Mouse (Mus musculus) layer of hippocampus, adult 2 months (tissue): Measurements from ENCODE around the gene Pigt. TPM values are rescaled to one million over a fixed set of nuclear protein-coding genes. Genes with fewer than 3 reads are reported as not detected.

Experiments
- DNase-seq, 2 experiments: peaks; one replicate each; pipeline ENCODE4 v3.0.0; 2022; ENCODE audit warnings: low spot score in 2 of 2
- H3K27ac ChIP-seq: fragments of 200-600 bp; 2 replicates; pipeline ENCODE4 v1.8.1; 2022
- H3K4me3 ChIP-seq: fragments of 200-600 bp; 2 replicates; pipeline ENCODE4 v1.8.1; 2022; ENCODE audit warnings: mild to moderate bottlenecking
- CTCF ChIP-seq: fragments of 200-600 bp; conservative IDR thresholded peaks from 2 replicates; pipeline ENCODE4 v1.8.1; 2022; ENCODE audit warnings: antibody characterized with exemption, mild to moderate bottlenecking, moderate library complexity
- total RNA-seq, 2 experiments: library from RNA; stranded (reverse); gene quantifications; 2 replicates each; pipeline ENCODE4 v1.2.3; 2021

Pigt gene
- total RNA-seq, 2 experiments from 2014 or later, result 79.3 to 84.1 TPM

DNA sequence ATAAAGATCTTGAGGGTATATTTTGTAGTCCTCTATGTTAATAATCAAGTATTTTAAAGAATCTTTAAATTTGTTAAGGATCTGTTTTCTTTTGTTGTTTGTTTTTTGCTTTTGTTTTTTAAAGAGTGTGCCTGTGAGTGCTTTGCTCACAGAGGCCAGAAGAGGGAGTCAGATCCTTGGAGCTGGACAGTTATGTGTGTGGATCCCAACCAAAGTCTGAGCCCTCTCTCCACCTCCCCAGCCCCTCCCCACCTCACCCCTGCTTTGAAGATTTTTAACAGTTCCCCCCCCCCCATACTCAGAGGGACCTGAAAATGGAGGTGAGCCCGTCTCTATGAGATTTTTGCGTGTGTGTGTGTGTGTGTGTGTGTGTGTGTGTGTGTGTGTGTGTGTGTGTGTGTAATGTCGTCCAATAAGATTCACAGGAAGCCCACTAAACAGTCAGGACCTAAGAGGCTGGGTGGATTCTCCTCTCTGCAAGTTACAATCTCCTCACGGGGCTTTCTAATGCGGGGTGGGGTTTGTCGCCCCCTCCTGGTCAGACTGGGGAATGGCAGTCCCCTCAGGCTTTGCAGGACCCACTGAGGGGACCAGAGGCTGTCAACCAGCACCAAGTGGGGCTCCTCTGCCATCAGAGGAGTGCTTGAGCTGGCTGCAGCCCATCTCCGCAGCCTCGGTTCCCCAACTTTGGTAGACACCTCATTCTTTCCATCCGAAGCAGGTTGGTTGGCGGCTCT, 20.3 kb downstream of the Pigt start:
- DNase-seq, result peak in 1 of 2 experiments; percentile 57
- no peak overlapping the region; the same call in 1 of the 2 replicates for H3K27ac ChIP-seq
- H3K4me3 ChIP-seq, result no peak overlapping the region
- peak; percentile 84 for TF ChIP-seq CTCF

DNA sequence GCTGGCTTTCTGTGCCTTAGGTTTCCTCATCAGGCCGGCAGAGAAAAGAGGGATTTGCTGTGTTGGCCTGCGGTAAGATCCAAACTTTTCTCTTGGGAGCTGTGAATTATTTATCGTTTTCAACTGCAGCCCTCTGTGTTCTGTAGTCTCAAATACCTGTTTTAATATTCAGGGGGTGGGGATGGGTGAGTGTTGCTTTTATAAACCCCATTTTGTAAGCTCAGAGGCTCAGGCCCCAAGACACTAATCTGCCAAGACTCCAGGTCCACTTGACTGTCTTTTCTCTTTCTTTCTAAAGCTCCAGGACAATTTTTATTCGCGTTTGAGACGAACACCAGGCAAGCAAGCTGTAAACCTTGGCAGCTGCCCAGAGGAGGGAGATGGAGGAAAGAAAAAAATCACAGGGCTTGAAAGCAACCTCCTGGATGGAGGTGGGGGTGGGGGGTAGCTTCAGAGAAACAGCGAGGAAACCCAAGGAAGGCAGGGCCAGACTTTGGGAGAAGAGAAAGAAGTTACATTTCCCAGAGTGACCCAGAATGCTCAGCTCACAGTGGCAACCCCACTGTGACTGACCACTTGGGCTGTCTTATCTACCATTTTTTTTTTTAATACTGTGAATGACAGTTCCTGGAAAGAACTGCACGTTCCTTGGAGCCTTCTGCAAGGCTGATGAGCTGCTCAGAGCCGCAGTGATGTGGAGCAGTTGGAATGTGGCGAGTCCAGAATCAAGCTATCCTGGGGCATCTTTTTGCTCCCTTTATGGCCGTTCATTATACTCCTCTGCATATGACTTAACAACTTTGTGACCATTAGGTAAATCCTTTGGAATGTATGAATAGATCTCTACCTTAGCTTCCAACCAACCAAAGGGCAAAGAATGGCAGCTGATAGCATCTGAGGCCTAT, 21.2 kb downstream of the Pigt start:
- Histone ChIP-seq H3K4me3 (no peak overlapping the region), H3K27ac (no peak overlapping the region; the same call in 1 of the 2 replicates)
- DNase-seq, result no peak
- TF ChIP-seq CTCF, result no peak

DNA sequence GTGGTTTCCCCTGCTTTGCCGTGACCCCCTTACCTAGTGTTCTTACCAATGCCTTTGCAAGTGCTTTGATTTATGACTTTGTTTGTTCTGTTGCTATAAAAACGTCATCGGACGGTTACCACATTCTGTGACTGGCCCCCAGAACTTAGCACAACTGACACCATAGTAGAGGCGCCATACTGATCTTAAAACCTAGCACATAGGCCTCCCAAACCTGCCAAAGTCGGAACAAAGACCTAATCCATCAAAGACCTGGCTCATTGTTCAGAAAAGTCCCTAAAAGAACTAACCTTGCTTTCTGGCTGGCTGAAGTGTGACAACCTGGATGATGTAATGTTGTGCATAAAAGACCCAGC, 21.8 kb downstream of the Pigt start:
- no peak for DNase-seq
- TF ChIP-seq CTCF, result no peak
- Histone ChIP-seq H3K4me3 (no peak overlapping the region), H3K27ac (no peak overlapping the region)

DNA sequence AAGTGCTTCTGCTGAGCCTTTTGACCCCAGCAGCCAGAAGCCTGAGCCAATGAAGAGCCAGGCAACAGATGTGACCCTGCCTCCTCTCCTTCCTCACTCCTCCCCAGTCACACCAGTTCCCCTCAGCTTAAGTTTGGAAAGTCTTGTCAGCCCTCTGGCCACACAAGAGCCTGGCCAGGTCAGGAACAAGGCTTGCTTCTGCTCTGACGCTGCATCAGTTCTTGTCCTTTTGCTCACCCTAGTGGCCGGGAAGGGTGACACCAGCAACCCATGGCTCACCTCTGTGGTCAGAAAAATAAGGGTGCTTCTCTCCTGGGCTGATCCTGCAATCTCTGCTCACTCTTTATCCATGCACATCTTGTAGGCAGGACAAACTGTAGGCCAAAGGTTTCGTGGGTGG, 23.5 kb downstream of the Pigt start:
- peak; percentile 76 for TF ChIP-seq CTCF
- no peak overlapping the region for H3K4me3 ChIP-seq
- DNase-seq, result peak in 1 of 2 experiments; percentile 31
- no peak overlapping the region for H3K27ac ChIP-seq

DNA sequence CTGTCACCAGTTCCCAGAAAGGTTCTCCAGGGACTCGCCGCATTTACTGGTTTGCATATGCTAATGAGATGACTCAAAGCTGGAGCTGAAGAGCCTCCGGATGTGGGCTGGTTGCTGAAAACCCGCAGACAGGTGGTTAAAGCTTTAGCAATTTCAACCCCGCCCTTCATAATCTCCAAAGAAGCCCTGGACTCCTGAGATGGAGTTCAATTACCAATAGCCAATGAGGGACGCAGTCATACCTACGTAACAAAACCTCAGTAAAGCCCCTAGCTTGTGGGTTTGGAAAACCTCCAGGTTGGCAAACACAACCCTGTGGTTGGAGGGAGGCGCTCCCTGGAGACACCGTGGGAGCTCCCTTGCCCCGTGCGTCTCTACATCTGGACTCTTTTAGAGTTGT, 24.5 kb downstream of the Pigt start:
- DNase-seq, result no peak
- no peak for TF ChIP-seq CTCF
- Histone ChIP-seq H3K4me3 (no peak overlapping the region), H3K27ac (no peak overlapping the region)

DNA sequence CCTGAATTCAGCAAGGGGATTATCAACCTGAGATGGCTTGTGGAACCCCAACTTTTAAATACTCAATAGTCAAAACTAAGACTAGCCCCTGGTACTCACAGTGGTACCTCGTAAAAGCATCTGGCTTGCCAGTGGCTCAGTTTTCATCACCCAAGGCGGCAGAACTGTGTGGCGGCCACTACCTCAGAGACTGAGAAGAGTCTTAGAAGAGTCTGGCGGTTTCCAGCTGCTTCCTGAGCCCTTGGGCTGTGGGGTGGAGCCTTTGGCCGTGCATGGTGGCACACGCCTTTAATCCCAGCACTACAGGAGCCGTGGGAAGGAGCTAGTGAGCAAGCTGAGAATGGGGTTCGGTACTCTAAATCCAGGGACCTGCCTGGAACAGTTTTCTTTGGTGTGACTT, 25.0 kb downstream of the Pigt start:
- Histone ChIP-seq H3K27ac (no peak overlapping the region), H3K4me3 (no peak overlapping the region)
- no peak for DNase-seq
- no peak for TF ChIP-seq CTCF

DNA sequence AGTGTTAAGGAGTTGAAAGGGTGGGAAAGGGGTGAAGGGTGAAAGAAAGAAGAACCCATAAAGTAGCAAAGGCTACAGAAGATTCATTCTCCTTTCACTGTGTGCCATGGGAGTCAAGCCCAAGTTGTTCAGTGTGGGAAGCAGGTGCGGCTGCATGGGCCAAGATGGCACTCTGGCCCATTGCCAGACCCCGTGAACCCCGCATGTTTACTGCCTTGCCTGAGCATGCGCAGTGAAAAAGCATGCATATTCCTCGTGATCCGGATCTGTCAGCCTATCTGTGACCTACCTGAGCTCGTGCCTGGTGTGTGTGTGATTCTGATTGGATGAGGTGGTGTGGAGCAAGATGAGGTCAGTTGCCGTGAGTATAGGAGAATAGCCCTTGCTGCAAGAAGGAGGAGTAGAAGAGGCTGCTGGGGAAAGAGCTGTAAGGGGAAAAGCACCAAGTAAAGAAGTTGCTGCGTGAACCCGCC, 26.0 kb downstream of the Pigt start:
- no peak for DNase-seq
- no peak overlapping the region for H3K4me3 ChIP-seq
- no peak overlapping the region for H3K27ac ChIP-seq
- no peak for TF ChIP-seq CTCF

DNA sequence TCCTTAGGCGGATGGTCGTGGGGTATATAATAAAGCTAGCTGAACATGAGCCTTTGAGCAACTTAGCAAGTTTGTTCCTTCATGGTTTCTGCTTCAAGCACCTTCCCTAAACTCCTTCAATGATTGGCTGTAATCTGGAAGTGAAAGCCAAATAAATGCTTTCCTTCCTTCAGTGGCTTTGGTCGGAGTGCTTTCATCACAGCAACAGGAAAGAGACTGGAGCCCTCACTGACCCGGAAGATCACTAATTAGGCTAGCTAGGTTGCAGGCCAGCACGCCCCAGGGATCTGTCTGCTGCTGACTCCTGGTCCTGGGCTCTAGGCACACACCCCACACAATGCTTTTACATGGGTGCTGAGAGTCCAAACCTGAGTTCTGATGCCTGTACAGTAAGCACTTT, 31.2 kb downstream of the Pigt start:
- no peak for TF ChIP-seq CTCF
- no peak for DNase-seq
- Histone ChIP-seq H3K27ac (no peak overlapping the region), H3K4me3 (no peak overlapping the region)

DNA sequence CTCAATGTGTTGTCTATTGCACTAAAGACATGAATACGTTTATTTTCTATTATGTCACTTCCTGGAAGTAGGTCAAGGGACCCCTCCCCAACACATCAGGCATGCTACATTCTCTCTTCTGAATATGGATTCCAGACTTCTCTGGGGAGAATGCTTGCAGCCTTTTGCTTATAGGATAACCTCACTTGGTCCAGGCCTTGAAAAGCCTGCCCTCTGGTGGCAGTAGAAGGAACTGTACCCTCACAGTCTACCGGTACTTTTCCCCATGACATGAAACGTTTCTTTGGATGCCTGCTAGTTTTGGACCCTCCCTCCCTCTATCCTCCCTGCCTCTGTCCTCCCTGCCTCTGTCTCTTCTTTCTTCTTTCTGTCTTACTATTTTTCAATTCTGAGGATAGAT, 33.8 kb downstream of the Pigt start:
- peak; percentile 48 to 82 for DNase-seq
- Histone ChIP-seq H3K27ac (no peak overlapping the region), H3K4me3 (no peak overlapping the region)
- TF ChIP-seq CTCF, result peak; percentile 97

DNA sequence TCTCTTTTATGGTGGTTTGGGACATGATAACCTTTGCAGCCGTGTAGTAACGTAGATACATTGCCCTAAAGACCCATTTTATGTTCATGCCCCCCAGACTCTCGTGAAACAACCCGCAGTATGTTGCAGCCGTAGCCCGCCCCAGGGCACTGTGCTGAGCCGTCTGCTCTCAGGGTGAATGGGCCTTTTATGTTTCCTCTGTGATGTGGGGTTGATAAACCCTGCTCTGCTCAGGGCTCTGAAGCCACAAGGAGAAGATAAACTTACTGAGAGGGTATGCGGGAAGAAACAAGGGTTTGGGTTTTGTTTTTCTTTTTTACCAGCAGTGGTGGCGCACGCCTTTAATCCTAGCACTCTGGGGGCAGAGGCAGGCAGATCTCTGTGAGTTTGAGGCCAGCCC, 37.0 kb downstream of the Pigt start:
- Histone ChIP-seq H3K4me3 (no peak overlapping the region), H3K27ac (no peak overlapping the region)
- DNase-seq, result no peak
- TF ChIP-seq CTCF, result no peak

DNA sequence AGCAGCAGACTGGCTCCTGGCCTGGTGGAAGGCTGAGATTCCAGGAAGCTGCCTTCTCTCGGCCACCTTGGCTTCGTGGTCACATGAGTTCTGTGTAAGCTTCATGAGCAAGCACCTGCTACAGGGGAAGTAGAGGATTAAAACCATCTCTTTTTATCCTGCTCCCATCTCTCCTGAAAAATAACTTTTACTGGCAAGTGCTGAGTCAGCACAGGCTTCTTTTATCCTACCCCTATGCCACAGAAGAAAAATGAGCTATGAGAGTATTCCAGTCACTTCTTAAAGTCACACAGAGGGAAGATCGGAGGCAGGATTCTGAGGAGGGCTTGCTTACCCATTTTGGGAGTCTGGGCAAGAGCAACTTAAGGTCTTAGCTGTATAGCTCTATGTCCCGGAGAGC, 39.7 kb downstream of the Pigt start:
- Histone ChIP-seq H3K4me3 (no peak overlapping the region), H3K27ac (no peak overlapping the region)
- TF ChIP-seq CTCF, result no peak
- DNase-seq, result no peak

DNA sequence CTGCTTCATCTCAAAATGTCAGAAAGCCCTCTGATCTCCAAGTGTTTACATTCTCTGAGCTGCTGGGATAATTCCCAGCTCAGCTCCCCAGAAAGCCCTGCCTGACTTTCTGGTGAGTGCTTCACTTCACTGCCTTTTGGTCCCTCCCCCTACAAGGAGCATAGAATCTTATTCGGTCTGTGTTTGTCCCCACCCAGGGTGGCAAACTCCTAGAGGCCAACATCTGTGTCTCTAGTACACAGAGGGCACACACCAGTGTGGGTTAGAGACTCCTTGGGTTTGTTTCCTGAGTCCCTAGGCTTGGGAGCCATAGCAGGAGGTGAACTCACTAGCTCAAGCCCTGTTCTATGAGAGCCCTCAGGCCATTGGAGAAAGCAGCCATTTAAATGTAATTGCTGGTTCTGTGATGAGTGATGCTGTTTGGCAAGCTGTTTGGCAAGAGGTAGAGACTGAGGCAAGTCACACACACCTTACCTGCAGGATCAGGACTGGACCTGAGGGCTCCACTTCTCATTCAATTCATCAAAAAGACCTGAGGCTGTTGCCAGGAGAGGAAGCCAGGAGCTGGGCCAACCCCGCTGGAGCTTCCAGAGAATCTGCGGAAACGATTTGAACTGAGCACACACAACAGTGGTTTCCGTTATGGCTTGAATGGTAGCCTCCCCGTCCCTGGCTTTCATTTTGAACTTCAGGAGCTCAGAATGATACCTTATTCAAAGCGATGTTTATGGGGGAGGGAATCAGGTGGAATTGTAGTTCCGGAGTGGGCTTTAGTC, 43.5 kb downstream of the Pigt start:
- DNase-seq, result no peak
- no peak overlapping the region for H3K27ac ChIP-seq
- no peak overlapping the region for H3K4me3 ChIP-seq
- no peak for TF ChIP-seq CTCF

DNA sequence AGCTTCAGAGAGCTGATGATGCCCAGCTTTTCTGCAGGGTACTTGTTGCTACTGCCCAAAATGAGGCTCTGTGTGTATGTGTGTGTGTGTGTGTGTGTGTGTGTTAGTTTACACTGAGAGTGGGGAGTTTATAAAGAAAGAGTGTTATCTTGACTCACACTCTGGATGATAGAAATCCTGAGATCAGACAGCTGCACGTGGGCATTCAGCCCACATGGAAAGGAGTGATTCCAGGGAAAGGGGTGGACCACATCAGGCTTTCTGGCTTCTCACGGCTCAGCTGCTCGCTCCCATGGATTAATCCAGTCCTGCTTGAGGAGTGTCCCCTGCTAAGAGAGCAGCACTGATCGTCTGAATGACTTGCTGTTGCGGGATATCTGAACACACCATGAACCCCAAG, 44.8 kb downstream of the Pigt start:
- no peak overlapping the region for H3K4me3 ChIP-seq
- no peak overlapping the region for H3K27ac ChIP-seq
- peak; percentile 46 to 67 for DNase-seq
- TF ChIP-seq CTCF, result no peak
